ENCODE assay signal across 8 mouse cellular contexts in the genomic region with DNA sequence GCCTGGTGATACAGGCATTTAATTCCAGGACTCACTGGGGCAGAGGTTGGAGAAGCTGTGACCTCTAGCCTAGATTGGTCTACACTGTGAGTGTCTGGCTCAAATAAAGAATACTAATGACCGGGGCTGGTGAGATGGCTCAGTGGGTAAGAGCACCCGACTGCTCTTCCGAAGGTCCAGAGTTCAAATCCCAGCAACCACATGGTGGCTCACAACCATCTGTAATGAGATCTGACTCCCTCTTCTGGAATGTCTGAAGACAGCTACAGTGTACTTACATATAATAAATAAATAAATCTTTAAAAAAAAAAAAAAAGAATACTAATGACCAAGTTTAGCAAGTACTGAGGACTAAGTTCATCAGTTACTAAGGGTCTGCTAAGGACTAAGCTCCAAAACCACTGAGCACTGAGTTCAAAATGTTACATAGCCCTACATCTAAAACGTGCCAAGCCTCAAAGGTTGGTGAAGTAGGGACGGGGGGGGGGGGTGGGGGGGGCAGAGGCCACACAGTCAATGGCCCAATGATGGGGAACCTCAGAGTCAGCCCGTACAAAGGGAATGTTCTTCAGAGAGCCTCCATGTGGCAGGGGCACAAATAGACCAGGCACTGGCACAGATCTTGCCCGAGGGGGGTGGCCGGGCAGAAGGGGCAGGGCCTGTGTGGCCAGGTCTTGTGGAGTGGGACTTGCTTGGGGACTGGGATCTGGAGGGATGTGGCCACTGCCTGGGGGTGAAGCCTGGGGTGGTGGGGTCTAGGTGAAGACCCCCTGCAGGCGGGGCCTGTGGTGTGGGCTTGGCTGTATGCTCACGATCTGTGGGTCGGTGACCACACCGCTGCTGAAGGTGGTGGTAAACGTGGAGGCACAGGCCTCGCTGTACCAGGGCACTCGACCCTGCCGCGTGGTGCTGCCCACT. TPM values are rescaled to one million over a fixed set of nuclear protein-coding genes. Genes with fewer than 3 reads are reported as not detected.
A peak's percentile ranks its signal among the peaks of the same experiment; 100 is the strongest.
DNase-seq lines count a peak whose midpoint lies in the region; ATAC-seq and TF ChIP-seq lines count a peak whose summit lies in the region.

No protein-coding gene starts in this region.

- no peaks in the 10 kb centered on the region for H3K9me3 ChIP-seq in kidney, embryonic 15.5 days (replicated peaks)
- no peaks in the 10 kb centered on the region for H3K9me3 ChIP-seq in embryonic facial prominence, embryonic 11.5 days (replicated peaks; ENCODE audit: control insufficient read depth, low read length)
- no peaks in the 10 kb centered on the region for H3K9me3 ChIP-seq in hindbrain, postnatal 0 days (ENCODE audit: low read length)
- no peaks in the 10 kb centered on the region for H3K9me3 ChIP-seq in midbrain, postnatal 0 days (ENCODE audit: low read length)

- peak overlapping the region; percentile 92 for H3K4me2 ChIP-seq in kidney, embryonic 15.5 days
- peak overlapping the region; percentile 97; the same call in 1 of the 2 replicates for H3K4me2 ChIP-seq in embryonic facial prominence, embryonic 11.5 days (ENCODE audit: low read depth, low read length)
- peak overlapping the region; percentile 84 for H3K4me2 ChIP-seq in hindbrain, postnatal 0 days (ENCODE audit: low read depth, low read length)
- peak overlapping the region; percentile 90 for H3K4me2 ChIP-seq in midbrain, postnatal 0 days (ENCODE audit: low read depth, low read length, poor library complexity, severe bottlenecking)

- H3K27ac ChIP-seq in kidney, embryonic 15.5 days: 0 out of 2 replicates have a peak overlapping the region, but pooled peaks have one; percentile 52
- H3K27ac ChIP-seq in embryonic facial prominence, embryonic 11.5 days (replicated peaks; ENCODE audit: low read depth, low read length): no peak overlapping the region
- no peak overlapping the region for H3K27ac ChIP-seq in hindbrain, postnatal 0 days
- H3K27ac ChIP-seq in midbrain, postnatal 0 days (ENCODE audit: low read depth, low read length): no peak overlapping the region

- H3K36me3 ChIP-seq in kidney, embryonic 15.5 days: no peaks in the 10 kb centered on the region
- no peaks in the 10 kb centered on the region for H3K36me3 ChIP-seq in embryonic facial prominence, embryonic 11.5 days (replicated peaks; ENCODE audit: control insufficient read depth, insufficient read depth, low read depth, low read length)
- H3K36me3 ChIP-seq in hindbrain, postnatal 0 days (ENCODE audit: insufficient read depth, low read length): no peaks in the 10 kb centered on the region
- H3K36me3 ChIP-seq in midbrain, postnatal 0 days (ENCODE audit: insufficient read depth, low read length): no peaks in the 10 kb centered on the region

- no peak for ATAC-seq in kidney, embryonic 15.5 days (replicated peaks; ENCODE audit: low FRiP score)
- ATAC-seq in embryonic facial prominence, embryonic 11.5 days (replicated peaks; ENCODE audit: insufficient number of reproducible peaks, low FRiP score, low TSS enrichment, low read depth): no peak
- no peak for ATAC-seq in hindbrain, postnatal 0 days
- no peak for ATAC-seq in midbrain, postnatal 0 days (ENCODE audit: low FRiP score)
- no peak for ATAC-seq in megakaryocyte progenitor cell, adult 5-6 weeks (replicated peaks; ENCODE audit: poor library complexity)

- peaks cover 51% of the 10 kb centered on the region for H3K4me1 ChIP-seq in kidney, embryonic 15.5 days
- 0 out of 2 replicates have a peak, but pooled peaks cover 6% of the 10 kb centered on the region for H3K4me1 ChIP-seq in embryonic facial prominence, embryonic 11.5 days (ENCODE audit: control insufficient read depth, insufficient read depth, low read length)
- peaks cover 14% of the 10 kb centered on the region; the same call in 1 of the 2 replicates for H3K4me1 ChIP-seq in hindbrain, postnatal 0 days (ENCODE audit: insufficient read depth, low read length)
- H3K4me1 ChIP-seq in midbrain, postnatal 0 days (ENCODE audit: insufficient read depth, low read length): peaks cover 7% of the 10 kb centered on the region

- DNase-seq in kidney, adult 11 months: no peak
- no peak for DNase-seq in embryonic facial prominence, embryonic 11.5 days (ENCODE audit: low spot score)
- DNase-seq in hindbrain, postnatal 0 days (ENCODE audit: low spot score): no peak
- DNase-seq in midbrain, postnatal 0 days (ENCODE audit: low spot score): no peak
- no peak for DNase-seq in thymus, postnatal 14 days
- no peak for DNase-seq in spleen, postnatal 36 days (ENCODE audit: low spot score in 2 of 2)

- TF ChIP-seq CTCF in hindbrain, postnatal 0 days (IDR thresholded peaks at IDR 0.05; ENCODE audit: low read depth): no peak
- TF ChIP-seq CTCF in midbrain, postnatal 0 days (IDR thresholded peaks at IDR 0.05): no peak

- WGBS in kidney, embryonic 15.5 days: 76% methylated on average over 17 of the region's 17 CpGs
- 77% methylated on average over 17 of the region's 17 CpGs for WGBS in embryonic facial prominence, embryonic 11.5 days
- WGBS in hindbrain, postnatal 0 days: 75% methylated on average over 17 of the region's 17 CpGs
- 80% methylated on average over 17 of the region's 17 CpGs for WGBS in midbrain, postnatal 0 days

- peak overlapping the region; percentile 58 for H3K4me3 ChIP-seq in kidney, embryonic 15.5 days (replicated peaks)
- peak overlapping the region; percentile 59 for H3K4me3 ChIP-seq in embryonic facial prominence, embryonic 11.5 days (ENCODE audit: low read depth, low read length)
- H3K4me3 ChIP-seq in hindbrain, postnatal 0 days (ENCODE audit: low read length): peak overlapping the region; percentile 45
- peak overlapping the region; percentile 51; the same call in 1 of the 2 replicates for H3K4me3 ChIP-seq in midbrain, postnatal 0 days (ENCODE audit: low read depth, low read length)

- no peaks in the 10 kb centered on the region for H3K27me3 ChIP-seq in kidney, embryonic 15.5 days
- H3K27me3 ChIP-seq in embryonic facial prominence, embryonic 11.5 days (ENCODE audit: control insufficient read depth, insufficient read depth, low read length): no peaks in the 10 kb centered on the region; the same call in 1 of the 2 replicates
- H3K27me3 ChIP-seq in hindbrain, postnatal 0 days (ENCODE audit: insufficient read depth, low read length): no peaks in the 10 kb centered on the region
- no peaks in the 10 kb centered on the region for H3K27me3 ChIP-seq in midbrain, postnatal 0 days (ENCODE audit: insufficient read depth, low read length)

- H3K9ac ChIP-seq in kidney, embryonic 15.5 days: no peak overlapping the region
- H3K9ac ChIP-seq in embryonic facial prominence, embryonic 11.5 days (replicated peaks; ENCODE audit: low read length): no peak overlapping the region
- no peak overlapping the region for H3K9ac ChIP-seq in hindbrain, postnatal 0 days (replicated peaks; ENCODE audit: low read length)
- H3K9ac ChIP-seq in midbrain, postnatal 0 days (replicated peaks; ENCODE audit: low read length, poor library complexity, severe bottlenecking): no peak overlapping the region

RNA-seq across cellular contexts. Expression of gene 2310011J03Rik, which starts 4.0 kb away (rescaled TPM):
- polyA plus RNA-seq in kidney, embryonic 15.5 days (2015; fragmentation: Nextera tagmentation; extraction: Ambion mirVana): 49.5 and 52.7 TPM in 2 replicates
- polyA plus RNA-seq in embryonic facial prominence, embryonic 11.5 days (2014; fragmentation: Nextera tagmentation; extraction: Ambion mirVana): 36.5 and 41.6 TPM in 2 replicates
- 28.9 and 36.0 TPM in 2 replicates for total RNA-seq in hindbrain, postnatal 0 days (2014; rRNA removed)
- polyA plus RNA-seq in hindbrain, postnatal 0 days (2015; fragmentation: Nextera tagmentation; extraction: Ambion mirVana): 35.7 and 38.4 TPM in 2 replicates
- 15.6 and 23.1 TPM in 2 replicates for total RNA-seq in midbrain, postnatal 0 days (2014; rRNA removed)
- polyA plus RNA-seq in midbrain, postnatal 0 days (2015; fragmentation: Nextera tagmentation; extraction: Ambion mirVana): 26.5 and 29.6 TPM in 2 replicates
- 22.9 and 24.2 TPM in 2 replicates for total RNA-seq in megakaryocyte progenitor cell, adult 5-6 weeks (2015)
- 15.7 and 16.8 TPM in 2 replicates for total RNA-seq in megakaryocyte progenitor cell, adult 5-6 weeks (2017)

RNA-seq across cellular contexts. Expression of gene Pcsk4, which starts 4.9 kb away (rescaled TPM):
- 5.8 and 9.1 TPM in 2 replicates for polyA plus RNA-seq in kidney, embryonic 15.5 days (2015; fragmentation: Nextera tagmentation; extraction: Ambion mirVana)
- 1.6 and 2.9 TPM in 2 replicates for polyA plus RNA-seq in embryonic facial prominence, embryonic 11.5 days (2014; fragmentation: Nextera tagmentation; extraction: Ambion mirVana)
- total RNA-seq in hindbrain, postnatal 0 days (2014; rRNA removed): 3.8 and 6.7 TPM in 2 replicates
- 11.0 and 11.8 TPM in 2 replicates for polyA plus RNA-seq in hindbrain, postnatal 0 days (2015; fragmentation: Nextera tagmentation; extraction: Ambion mirVana)
- 5.2 and 7.5 TPM in 2 replicates for total RNA-seq in midbrain, postnatal 0 days (2014; rRNA removed)
- polyA plus RNA-seq in midbrain, postnatal 0 days (2015; fragmentation: Nextera tagmentation; extraction: Ambion mirVana): 12.6 and 14.6 TPM in 2 replicates
- 5.3 and 7.0 TPM in 2 replicates for total RNA-seq in megakaryocyte progenitor cell, adult 5-6 weeks (2015)
- 0.67 and 1.8 TPM in 2 replicates for total RNA-seq in megakaryocyte progenitor cell, adult 5-6 weeks (2017)

RNA-seq across cellular contexts. Expression of gene Reep6, which starts 5.4 kb away (rescaled TPM):
- polyA plus RNA-seq in kidney, embryonic 15.5 days (2015; fragmentation: Nextera tagmentation; extraction: Ambion mirVana): 8.4 and 10.5 TPM in 2 replicates
- polyA plus RNA-seq in embryonic facial prominence, embryonic 11.5 days (2014; fragmentation: Nextera tagmentation; extraction: Ambion mirVana): 4.3 and 4.5 TPM in 2 replicates
- total RNA-seq in hindbrain, postnatal 0 days (2014; rRNA removed): 3.7 TPM in 2 replicates
- 5.2 and 5.5 TPM in 2 replicates for polyA plus RNA-seq in hindbrain, postnatal 0 days (2015; fragmentation: Nextera tagmentation; extraction: Ambion mirVana)
- 3.8 and 5.3 TPM in 2 replicates for total RNA-seq in midbrain, postnatal 0 days (2014; rRNA removed)
- polyA plus RNA-seq in midbrain, postnatal 0 days (2015; fragmentation: Nextera tagmentation; extraction: Ambion mirVana): 7.0 and 7.8 TPM in 2 replicates
- total RNA-seq in megakaryocyte progenitor cell, adult 5-6 weeks (2015): 2.7 and 3.8 TPM in 2 replicates
- 1.2 and 1.5 TPM in 2 replicates for total RNA-seq in megakaryocyte progenitor cell, adult 5-6 weeks (2017)

RNA-seq across cellular contexts. Expression of gene Adamtsl5, which starts 23.8 kb away (rescaled TPM):
- polyA plus RNA-seq in kidney, embryonic 15.5 days (2015; fragmentation: Nextera tagmentation; extraction: Ambion mirVana): 3.6 and 5.2 TPM in 2 replicates
- 0.14 and 0.88 TPM in 2 replicates for polyA plus RNA-seq in embryonic facial prominence, embryonic 11.5 days (2014; fragmentation: Nextera tagmentation; extraction: Ambion mirVana)
- 0.18 and 1.0 TPM in 2 replicates for total RNA-seq in hindbrain, postnatal 0 days (2014; rRNA removed)
- 0.91 and 1.2 TPM in 2 replicates for polyA plus RNA-seq in hindbrain, postnatal 0 days (2015; fragmentation: Nextera tagmentation; extraction: Ambion mirVana)
- total RNA-seq in midbrain, postnatal 0 days (2014; rRNA removed): 0.71 and 0.77 TPM in 2 replicates
- 0.62 and 0.71 TPM in 2 replicates for polyA plus RNA-seq in midbrain, postnatal 0 days (2015; fragmentation: Nextera tagmentation; extraction: Ambion mirVana)
- total RNA-seq in megakaryocyte progenitor cell, adult 5-6 weeks (2015): 0.15 and 0.25 TPM in 2 replicates
- total RNA-seq in megakaryocyte progenitor cell, adult 5-6 weeks (2017): 0.20 and 0.46 TPM in 2 replicates

RNA-seq across cellular contexts. Expression of gene Apc2, which starts 28.6 kb away (rescaled TPM):
- 1.6 and 2.4 TPM in 2 replicates for polyA plus RNA-seq in kidney, embryonic 15.5 days (2015; fragmentation: Nextera tagmentation; extraction: Ambion mirVana)
- polyA plus RNA-seq in embryonic facial prominence, embryonic 11.5 days (2014; fragmentation: Nextera tagmentation; extraction: Ambion mirVana): 11.0 and 15.8 TPM in 2 replicates
- total RNA-seq in hindbrain, postnatal 0 days (2014; rRNA removed): 358 and 374 TPM in 2 replicates
- 81.3 and 97.6 TPM in 2 replicates for polyA plus RNA-seq in hindbrain, postnatal 0 days (2015; fragmentation: Nextera tagmentation; extraction: Ambion mirVana)
- 370 and 395 TPM in 2 replicates for total RNA-seq in midbrain, postnatal 0 days (2014; rRNA removed)
- polyA plus RNA-seq in midbrain, postnatal 0 days (2015; fragmentation: Nextera tagmentation; extraction: Ambion mirVana): 95.3 and 110 TPM in 2 replicates
- not detected in 2 replicates for total RNA-seq in megakaryocyte progenitor cell, adult 5-6 weeks (2015)
- total RNA-seq in megakaryocyte progenitor cell, adult 5-6 weeks (2017): 0.03 TPM in 1 of 2 replicates, not detected in the other
